Comparison of ENCODE assay signal across 10 mouse cellular contexts in genomic region chr13:119640504-119640903, GRCm38 (mm10). TPM values are rescaled to one million over a fixed set of nuclear protein-coding genes. Genes with fewer than 3 reads are reported as not detected.
A peak's percentile ranks its signal among the peaks of the same experiment; 100 is the strongest.
DNase-seq lines count a peak whose midpoint lies in the region; ATAC-seq and TF ChIP-seq lines count a peak whose summit lies in the region.
"Had no signal": no experiment of that assay in that cellular context is flagged by ENCODE, and none has a peak within 500 bp of the region (broad histone marks: within the 10 kb centered on the region; RNA-seq: fewer than 3 reads in every experiment).

No protein-coding gene starts in this region.

- 0 out of 2 replicates have a peak, but pooled peaks have one; percentile 43 for ATAC-seq in erythroblast, adult 5-6 weeks (replicated peaks; ENCODE audit: low FRiP score, poor library complexity, severe bottlenecking)
- ATAC-seq in midbrain, postnatal 0 days (ENCODE audit: low FRiP score), result 0 out of 2 replicates have a peak, but pooled peaks have one; percentile 7

- no peak overlapping the region for H3K4me3 ChIP-seq in midbrain, postnatal 0 days (ENCODE audit: low read depth, low read length)
- H3K4me3 ChIP-seq: myocyte had no signal

- H3K27me3 ChIP-seq in midbrain, postnatal 0 days (ENCODE audit: insufficient read depth, low read length), result no peaks in the 10 kb centered on the region

- TF ChIP-seq CTCF in midbrain, postnatal 0 days (IDR thresholded peaks at IDR 0.05), result peak; percentile 76

- 37% methylated on average over 4 of the region's 4 CpGs for WGBS in midbrain, postnatal 0 days

- H3K9me3 ChIP-seq in midbrain, postnatal 0 days (ENCODE audit: low read length), result no peaks in the 10 kb centered on the region

- no peak overlapping the region for H3K27ac ChIP-seq in midbrain, postnatal 0 days (ENCODE audit: low read depth, low read length)

- H3K4me2 ChIP-seq in midbrain, postnatal 0 days (ENCODE audit: low read depth, low read length, poor library complexity, severe bottlenecking), result no peak overlapping the region

- H3K4me1 ChIP-seq in midbrain, postnatal 0 days (ENCODE audit: insufficient read depth, low read length), result no peaks in the 10 kb centered on the region

- no peaks in the 10 kb centered on the region for H3K36me3 ChIP-seq in midbrain, postnatal 0 days (ENCODE audit: insufficient read depth, low read length)

- DNase-seq in adrenal gland, postnatal 14 days, result peak; percentile 36
- DNase-seq in adrenal gland, adult 8-10 months, result no peak
- peak; percentile 14 for DNase-seq in layer of hippocampus, adult 11-12 months (ENCODE audit: low spot score)
- DNase-seq in layer of hippocampus, postnatal 36 days, result no peak
- peak; percentile 81 for DNase-seq in NIH3T3 (ENCODE audit: low read depth)
- peak; percentile 76 for DNase-seq in midbrain, postnatal 0 days (ENCODE audit: low spot score)
- no peak for DNase-seq in urinary bladder, adult 18-20 months (ENCODE audit: low spot score in 2 of 2)

- no peak overlapping the region for H3K9ac ChIP-seq in midbrain, postnatal 0 days (replicated peaks; ENCODE audit: low read length, poor library complexity, severe bottlenecking)

RNA-seq across cellular contexts. Expression of gene Ccl28, which starts 16.9 kb away (rescaled TPM):
- 0.34 and 0.78 TPM in 2 replicates for total RNA-seq in adrenal gland, postnatal 14 days (2021)
- total RNA-seq in adrenal gland, adult 8-10 months (2022), result under 1 TPM; 0.22 to 0.56 (median 0.29) TPM
- 1 to 10 TPM; 1.0 to 1.7 TPM for total RNA-seq in layer of hippocampus, postnatal 36 days (2021)
- not detected in 2 replicates for total RNA-seq in erythroblast, adult 5-6 weeks (2015; ENCODE audit: low replicate concordance)
- not detected in 2 replicates for total RNA-seq in erythroblast, adult 5-6 weeks (2017; ENCODE audit: low replicate concordance)
- total RNA-seq in midbrain, postnatal 0 days (2014; rRNA removed), result 2.9 and 3.4 TPM in 2 replicates
- polyA plus RNA-seq in midbrain, postnatal 0 days (2015; fragmentation: Nextera tagmentation; extraction: Ambion mirVana), result 0.34 and 0.41 TPM in 2 replicates
- total RNA-seq: heart, postnatal 36 days had no signal
- polyA plus RNA-seq: myocyte had no signal

RNA-seq across cellular contexts. Expression of gene Hmgcs1, which starts 49.7 kb away (rescaled TPM):
- 221 and 312 TPM in 2 replicates for total RNA-seq in adrenal gland, postnatal 14 days (2021)
- total RNA-seq in adrenal gland, adult 8-10 months (2022), result 100 to 1,000 TPM; 154 to 280 (median 237) TPM
- 100 to 1,000 TPM; 217 to 241 TPM for total RNA-seq in layer of hippocampus, postnatal 36 days (2021)
- 6.5 and 11.5 TPM in 2 replicates for total RNA-seq in erythroblast, adult 5-6 weeks (2015; ENCODE audit: low replicate concordance)
- 5.1 and 7.1 TPM in 2 replicates for total RNA-seq in erythroblast, adult 5-6 weeks (2017; ENCODE audit: low replicate concordance)
- 291 and 374 TPM in 2 replicates for total RNA-seq in midbrain, postnatal 0 days (2014; rRNA removed)
- 416 and 428 TPM in 2 replicates for polyA plus RNA-seq in midbrain, postnatal 0 days (2015; fragmentation: Nextera tagmentation; extraction: Ambion mirVana)

Comparison
In these comparisons a context has a peak if more than half of its experiments do, and no peak if none do; other contexts are left out.
1. DNase-seq: peak in adrenal gland, postnatal 14 days (single experiment), layer of hippocampus, adult 11-12 months (single experiment), NIH3T3 (single experiment) and midbrain, postnatal 0 days (single experiment); none in adrenal gland, adult 8-10 months (single experiment), layer of hippocampus, postnatal 36 days (0 of 2) and urinary bladder, adult 18-20 months (0 of 2).
2. RNA of gene Hmgcs1, which starts 49.7 kb away (total RNA-seq): 221 to 312 TPM in adrenal gland, postnatal 14 days, 291 to 374 TPM in midbrain, postnatal 0 days, 154 to 280 TPM in adrenal gland, adult 8-10 months and 217 to 241 TPM in layer of hippocampus, postnatal 36 days; 5.1 to 11.5 TPM in erythroblast, adult 5-6 weeks; every median in the first group is over 10 times any median in the second.